Mouse (Mus musculus) cortical plate, adult 2 months (tissue): ENCODE data around the gene Atp6v1b1. TPM values are rescaled to one million over a fixed set of nuclear protein-coding genes. Genes with fewer than 3 reads are reported as not detected.

Experiments
- H3K27ac ChIP-seq: fragments of 200-500 bp; 2 replicates; pipeline ENCODE4 v1.5.1; 2012; ENCODE audit warnings: low read length, control low read depth, inconsistent platforms; ENCODE audit not compliant: insufficient read depth
- H3K4me1 ChIP-seq: fragments of 200-500 bp; 2 replicates; pipeline ENCODE4 v1.6.1; 2011; ENCODE audit warnings: low read length; ENCODE audit not compliant: control insufficient read depth, insufficient read depth
- H3K4me3 ChIP-seq: fragments of 200-500 bp; 2 replicates; pipeline ENCODE4 v1.5.1; 2011; ENCODE audit warnings: mild to moderate bottlenecking, low read length, control low read depth; ENCODE audit not compliant: insufficient read depth
- CTCF ChIP-seq: fragments of 200-500 bp; IDR thresholded peaks from 2 replicates; pipeline ENCODE4 v1.5.1; 2011; ENCODE audit warnings: mild to moderate bottlenecking, control low read depth, low read length; ENCODE audit not compliant: insufficient read depth; ENCODE audit errors: extremely low read depth
- POLR2A ChIP-seq: fragments of 200-500 bp; IDR thresholded peaks from 2 replicates; pipeline ENCODE4 v1.6.1; 2011; ENCODE audit warnings: mild to moderate bottlenecking, low read length, control low read depth; ENCODE audit not compliant: insufficient read depth; ENCODE audit errors: extremely low read depth
- polyA plus RNA-seq: library from polyadenylated mRNA; depleted of rRNA; stranded (reverse); fragments of >200 nt; gene quantifications from 2 replicates; pipeline ENCODE4 v1.2.3, GENCODE M21; 2012; rRNA removed

Atp6v1b1 gene
- polyA plus RNA-seq, 1 experiment, result not detected

GRCm38 (mm10) chr6:83794760-83795296 lies 52.0 kb downstream of the Atp6v1b1 start, which contains the start of gene Nagk:
Gene Nagk (plus strand): TSS chr6:83794982.
- H3K4me3 ChIP-seq, result peak within 1 kb of the TSS; percentile 62
- TF ChIP-seq CTCF, result no peak
- TF ChIP-seq POLR2A, result peak; percentile 84; the same call in 1 of the 2 replicates
- H3K27ac ChIP-seq, result peak within 1 kb of the TSS; percentile 77
- H3K4me1 ChIP-seq, result peaks cover 3% of the 10 kb centered on the region; the same call in 1 of the 2 replicates

DNA sequence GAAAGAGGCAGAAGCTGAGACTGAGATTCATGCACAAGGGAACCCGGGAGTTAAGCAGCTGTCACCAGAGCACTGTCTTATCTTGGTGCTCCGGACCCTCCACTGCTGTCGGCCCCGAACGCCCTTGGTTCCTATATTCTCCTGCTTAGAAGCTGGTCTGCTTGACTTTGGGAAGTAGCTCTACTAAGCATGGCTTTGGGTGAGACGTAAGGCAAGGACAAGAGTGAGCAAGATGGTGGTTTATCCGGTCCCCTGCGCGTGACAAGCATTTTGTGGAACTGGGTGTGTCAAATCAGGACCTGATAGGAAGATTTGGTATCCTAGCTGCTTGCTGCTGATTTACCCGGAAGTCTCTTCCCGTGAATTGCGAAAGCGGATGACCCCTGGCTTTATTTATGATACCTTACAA lies 52.7 kb downstream of the Atp6v1b1 start:
- peak overlapping the region; percentile 77 for H3K27ac ChIP-seq
- TF ChIP-seq CTCF (no peak), POLR2A (0 out of 2 replicates have a peak, but pooled peaks have one; percentile 19)

DNA sequence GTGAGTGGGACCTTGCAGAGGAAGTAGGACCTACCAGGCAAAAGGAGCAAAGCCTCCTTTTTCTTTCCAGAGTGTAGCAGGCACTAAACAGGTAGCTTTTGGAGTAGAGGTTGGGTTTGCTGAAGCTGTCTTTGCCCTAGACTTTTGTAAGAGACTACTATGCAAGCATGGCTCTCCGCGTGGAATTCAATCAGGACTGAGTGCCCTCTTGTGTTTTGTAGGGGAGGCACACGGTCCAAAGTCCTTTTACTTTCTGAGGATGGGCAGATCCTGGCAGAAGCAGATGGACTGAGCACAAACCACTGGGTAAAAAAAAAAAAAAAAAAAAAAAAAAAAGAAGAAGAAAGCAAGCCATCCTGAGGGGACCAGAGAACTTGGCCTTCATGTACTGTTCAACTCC lies 53.9 kb downstream of the Atp6v1b1 start:
- H3K27ac ChIP-seq, result no peak overlapping the region
- H3K4me3 ChIP-seq, result no peak overlapping the region
- H3K4me1 ChIP-seq, result peaks cover 3% of the 10 kb centered on the region; the same call in 1 of the 2 replicates
- TF ChIP-seq CTCF (no peak), POLR2A (no peak)

More for the DNA sequence above, 52.7 kb downstream of the Atp6v1b1 start:
- Histone ChIP-seq H3K4me1 (peaks cover 3% of the 10 kb centered on the region; the same call in 1 of the 2 replicates), H3K4me3 (peak overlapping the region; percentile 62)

- no peak overlapping the region for H3K4me3 ChIP-seq
- H3K4me1 ChIP-seq, result no peaks in the 10 kb centered on the region
- H3K27ac ChIP-seq, result no peak overlapping the region
- TF ChIP-seq POLR2A (no peak), CTCF (no peak)
Observed at GRCm38 (mm10) chr6:83802033-83802432, 59.2 kb downstream of the Atp6v1b1 start.

DNA sequence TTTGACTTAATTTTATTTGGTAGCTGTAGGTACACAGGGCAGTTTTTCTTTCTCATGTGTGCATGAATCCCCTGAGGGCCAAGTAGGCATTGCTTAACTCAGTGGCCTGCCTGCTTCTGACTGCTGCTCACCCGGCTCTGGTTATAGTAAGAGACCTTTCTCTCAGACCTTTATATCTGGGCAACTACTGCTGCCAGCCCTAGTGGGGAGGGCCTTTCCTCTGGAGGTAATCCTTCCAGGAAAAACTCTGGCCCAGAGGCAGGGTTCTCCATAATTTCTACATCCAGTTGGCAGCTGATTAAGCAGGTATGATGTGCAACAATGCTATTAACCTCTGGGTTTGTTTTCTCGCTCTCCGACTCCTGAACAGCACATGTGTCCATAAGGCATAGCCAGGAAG lies 60.1 kb downstream of the Atp6v1b1 start:
- no peaks in the 10 kb centered on the region for H3K4me1 ChIP-seq
- H3K27ac ChIP-seq, result no peak overlapping the region
- no peak overlapping the region for H3K4me3 ChIP-seq
- no peak for TF ChIP-seq POLR2A
- TF ChIP-seq CTCF, result no peak

Other genes with a start within 250 kb of the Atp6v1b1 start
- 53.9 and 57.2 TPM in 2 replicates for gene Dguok, start 236.0 kb upstream of the Atp6v1b1 start, polyA plus RNA-seq
- 0.79 and 1.9 TPM in 2 replicates for gene Actg2, start 206.7 kb upstream of the Atp6v1b1 start, polyA plus RNA-seq
- gene Stambp, start 170.3 kb upstream of the Atp6v1b1 start, polyA plus RNA-seq, result 36.4 and 37.4 TPM in 2 replicates
- not detected in 2 replicates for gene Clec4f, start 86.8 kb upstream of the Atp6v1b1 start, polyA plus RNA-seq
- gene Cd207, start 65.1 kb upstream of the Atp6v1b1 start, polyA plus RNA-seq, result not detected in 2 replicates
- gene Vax2, start 31.7 kb upstream of the Atp6v1b1 start, polyA plus RNA-seq, result not detected in 2 replicates
- gene Ankrd53, start 19.7 kb downstream of the Atp6v1b1 start, polyA plus RNA-seq, result not detected in 2 replicates
- 39.8 and 41.4 TPM in 2 replicates for gene Tex261, start 32.8 kb downstream of the Atp6v1b1 start, polyA plus RNA-seq
- 38.7 and 40.5 TPM in 2 replicates for gene Nagk, start 52.0 kb downstream of the Atp6v1b1 start, polyA plus RNA-seq
- 41.4 and 44.5 TPM in 2 replicates for gene Paip2b, start 88.8 kb downstream of the Atp6v1b1 start, polyA plus RNA-seq
- gene Zfp638, start 124.1 kb downstream of the Atp6v1b1 start, polyA plus RNA-seq, result 50.8 and 58.4 TPM in 2 replicates